Mouse (Mus musculus) adrenal gland, adult 2 months (tissue): Measurements from ENCODE around the gene Dad1. TPM values are rescaled to one million over a fixed set of nuclear protein-coding genes. Genes with fewer than 3 reads are reported as not detected.
"Not testable (repeated sequence)": the region's sequence is repeated elsewhere in the genome, so short reads cannot be mapped to it uniquely, and the experiment has no call there.

Source experiments
- DNase-seq: peaks from one replicate; pipeline ENCODE4 v3.0.0; 2021
- polyA plus RNA-seq: library from polyadenylated mRNA; depleted of rRNA; stranded (reverse); fragments of >200 nt; gene quantifications from 2 replicates; pipeline ENCODE4 v1.2.3, GENCODE M21; 2012
- total RNA-seq, 2 experiments: library from RNA; stranded (reverse); gene quantifications; 2 replicates each; pipeline ENCODE4 v1.2.3; 2021

Gene Dad1
- total and polyA plus RNA-seq, 3 experiments, result 385 to 1,819 (median 398) TPM

- DNase-seq, result no peak
Observed at GRCm38 (mm10) chr14:54246232-54246631, 7.7 kb downstream of the Dad1 start.

GRCm38 (mm10) chr14:54244183-54244582, 9.7 kb downstream of the Dad1 start:
- DNase-seq, result peak; percentile 56

GRCm38 (mm10) chr14:54240542-54240941, 13.4 kb downstream of the Dad1 start:
- DNase-seq, result peak; percentile 69

- peak; percentile 89 for DNase-seq
Observed at GRCm38 (mm10) chr14:54239002-54239736, 14.7 kb downstream of the Dad1 start.

GRCm38 (mm10) chr14:54236881-54237280, 17.0 kb downstream of the Dad1 start:
- DNase-seq, result peak; percentile 78

GRCm38 (mm10) chr14:54235825-54236540, 17.9 kb downstream of the Dad1 start:
- DNase-seq, result peak; percentile 83

- DNase-seq, result no peak
Observed at GRCm38 (mm10) chr14:54234231-54235040, 19.5 kb downstream of the Dad1 start.

GRCm38 (mm10) chr14:54233559-54234143, 20.3 kb downstream of the Dad1 start:
- no peak for DNase-seq

GRCm38 (mm10) chr14:54232811-54233558, 20.9 kb downstream of the Dad1 start:
- DNase-seq, result peak; percentile 45

- DNase-seq, result no peak
Observed at GRCm38 (mm10) chr14:54232143-54232542, 21.8 kb downstream of the Dad1 start.

- DNase-seq, result no peak
Observed at GRCm38 (mm10) chr14:54231176-54231956, 22.5 kb downstream of the Dad1 start.

- DNase-seq, result no peak
Observed at GRCm38 (mm10) chr14:54230638-54231150, 23.2 kb downstream of the Dad1 start.

- DNase-seq, result not testable (repeated sequence)
Observed at GRCm38 (mm10) chr14:54229849-54230248, 24.1 kb downstream of the Dad1 start.

GRCm38 (mm10) chr14:54228933-54229713, 24.8 kb downstream of the Dad1 start:
- no peak for DNase-seq

GRCm38 (mm10) chr14:54228501-54228900, 25.4 kb downstream of the Dad1 start:
- no peak for DNase-seq

- peak; percentile 74 for DNase-seq
Observed at GRCm38 (mm10) chr14:54227911-54228451, 25.9 kb downstream of the Dad1 start.

GRCm38 (mm10) chr14:54226911-54227811, 26.7 kb downstream of the Dad1 start:
- peak; percentile 51 for DNase-seq

- DNase-seq, result no peak
Observed at GRCm38 (mm10) chr14:54225725-54226124, 28.2 kb downstream of the Dad1 start.
